Mouse (Mus musculus) frontal cortex, adult (tissue): ENCODE measurements around the gene Tbc1d10a.
A peak's percentile ranks its signal among the peaks of the same experiment; 100 is the strongest.

Source experiments
- ATAC-seq: cut with Nextera tagmentation; 2 replicates; pipeline ENCODE4 v1.9.2; 2017; ENCODE audit warnings: mild to moderate bottlenecking, moderate library complexity, mixed read lengths; ENCODE audit not compliant: low TSS enrichment

The Tbc1d10a gene

DNA sequence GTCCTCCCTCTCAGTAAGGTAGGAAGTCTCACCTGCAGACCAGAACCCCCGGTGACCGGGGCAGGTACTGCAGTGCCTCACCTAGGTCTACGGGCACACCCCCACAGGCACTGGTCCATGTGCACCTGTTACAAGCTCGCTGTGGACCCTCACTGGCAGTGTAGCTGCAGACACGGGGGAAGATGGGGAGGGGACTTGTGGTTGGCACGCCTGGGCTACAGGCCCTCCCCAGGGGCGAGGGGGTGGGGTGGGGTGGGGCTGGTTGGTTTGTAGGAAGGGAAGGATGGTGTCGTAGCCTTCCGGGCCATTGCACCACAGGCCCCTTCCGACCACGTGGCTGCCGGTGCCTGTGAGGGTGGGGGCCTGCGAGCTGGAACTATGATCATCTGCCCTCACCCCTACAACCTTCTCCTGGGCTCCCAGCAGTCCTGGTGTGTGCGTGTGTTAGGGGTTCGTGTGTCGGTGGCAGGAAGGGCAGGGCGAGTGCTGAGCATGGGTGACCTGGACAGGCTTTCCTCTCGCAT, 50.9 kb downstream of the Tbc1d10a start:
- no peak for ATAC-seq

DNA sequence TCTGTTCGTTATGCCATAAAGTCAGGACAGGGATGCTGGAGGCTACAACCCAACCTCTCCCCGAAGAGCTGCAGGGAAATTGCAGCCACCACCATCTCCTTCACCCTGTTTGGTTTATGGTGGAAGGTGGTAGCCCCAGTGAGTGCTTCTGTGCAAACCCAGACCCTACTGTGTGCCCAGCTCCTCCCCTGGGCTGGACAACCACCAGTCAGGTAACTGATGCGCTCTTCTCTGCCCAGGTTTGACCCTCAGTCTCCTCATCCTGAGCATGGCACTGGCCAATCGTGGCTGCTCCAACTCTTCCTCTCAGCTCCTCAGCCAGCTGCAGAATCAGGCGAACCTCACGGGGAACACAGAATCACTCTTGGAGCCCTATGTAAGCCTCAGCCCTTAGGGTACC, 51.6 kb downstream of the Tbc1d10a start:
- no peak for ATAC-seq

DNA sequence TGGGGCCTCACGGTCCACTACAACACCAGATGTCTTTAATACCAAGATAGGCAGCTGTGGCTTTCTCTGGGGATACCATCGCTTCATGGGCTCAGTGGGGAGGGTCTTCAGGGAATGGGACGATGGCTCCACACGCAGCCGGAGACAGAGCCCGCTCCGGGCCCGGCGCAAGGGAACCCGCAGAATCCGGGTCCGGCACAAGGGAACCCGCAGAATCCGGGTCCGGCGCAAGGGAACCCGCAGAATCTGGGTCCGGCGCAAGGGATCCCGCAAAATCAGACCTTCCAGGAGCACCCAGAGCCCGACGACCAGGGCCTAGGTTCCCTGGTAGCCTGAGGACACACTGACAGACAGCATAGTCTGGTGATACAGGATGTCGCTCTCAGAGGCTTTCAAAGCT, 53.1 kb downstream of the Tbc1d10a start:
- ATAC-seq = no peak

DNA sequence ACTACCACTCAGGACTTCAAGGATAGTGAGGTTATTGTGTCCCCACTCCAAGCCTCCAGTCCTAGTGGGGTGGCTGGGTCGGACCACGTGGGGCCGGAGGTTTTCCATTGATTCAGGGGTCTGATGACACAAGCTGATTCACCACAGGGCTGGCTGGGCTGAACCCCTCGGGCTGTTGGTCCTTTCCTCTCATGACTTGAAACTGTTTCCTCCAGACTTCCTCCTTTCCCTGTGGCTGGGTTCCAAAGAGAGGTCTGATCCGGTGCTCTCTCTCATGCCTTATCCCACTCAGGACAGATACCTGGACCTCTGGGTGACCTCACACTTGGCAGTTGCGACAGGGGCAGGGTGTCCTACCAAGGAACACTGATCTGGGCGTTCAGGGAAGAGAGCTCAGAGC, 53.6 kb downstream of the Tbc1d10a start:
- no peak for ATAC-seq

DNA sequence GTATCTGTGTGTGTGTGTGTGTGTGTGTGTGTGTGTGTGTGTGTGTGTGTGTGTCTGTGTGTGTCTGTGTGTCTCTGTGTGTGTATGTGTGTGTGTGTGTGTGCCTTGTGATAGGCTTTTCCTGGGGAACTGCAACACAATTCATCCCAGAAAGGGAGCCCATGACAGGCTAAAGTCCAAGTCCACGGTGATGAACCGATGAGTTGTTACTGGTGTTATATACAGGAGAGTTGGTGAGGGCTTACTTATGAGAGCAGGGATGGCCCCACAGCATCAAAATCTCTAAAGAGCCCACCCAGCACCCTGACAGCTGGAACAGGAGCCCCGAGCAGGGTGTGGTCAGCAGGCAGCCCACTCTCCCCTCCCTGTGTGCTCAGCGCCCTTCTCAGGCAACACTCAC, 54.6 kb downstream of the Tbc1d10a start:
- ATAC-seq = no peak

DNA sequence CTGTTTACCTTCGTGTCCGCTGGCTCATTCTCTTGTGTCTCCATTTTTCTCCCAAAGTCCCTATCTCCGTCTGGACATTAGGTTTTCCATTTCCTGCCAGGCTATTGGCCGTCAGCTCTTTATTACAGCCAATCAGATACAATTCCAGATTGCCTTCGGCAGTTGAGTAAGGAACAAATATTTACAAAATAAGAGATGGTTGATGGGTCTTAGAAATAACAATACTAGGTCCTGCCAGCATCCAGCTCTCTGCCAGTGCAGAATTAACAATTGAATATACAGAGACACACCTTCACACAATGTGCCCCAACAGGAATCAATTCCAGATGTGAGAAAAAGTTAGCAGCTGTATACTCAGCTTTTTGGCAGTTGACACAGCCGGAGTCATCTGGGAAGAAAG, 59.5 kb downstream of the Tbc1d10a start:
- ATAC-seq = no peak

DNA sequence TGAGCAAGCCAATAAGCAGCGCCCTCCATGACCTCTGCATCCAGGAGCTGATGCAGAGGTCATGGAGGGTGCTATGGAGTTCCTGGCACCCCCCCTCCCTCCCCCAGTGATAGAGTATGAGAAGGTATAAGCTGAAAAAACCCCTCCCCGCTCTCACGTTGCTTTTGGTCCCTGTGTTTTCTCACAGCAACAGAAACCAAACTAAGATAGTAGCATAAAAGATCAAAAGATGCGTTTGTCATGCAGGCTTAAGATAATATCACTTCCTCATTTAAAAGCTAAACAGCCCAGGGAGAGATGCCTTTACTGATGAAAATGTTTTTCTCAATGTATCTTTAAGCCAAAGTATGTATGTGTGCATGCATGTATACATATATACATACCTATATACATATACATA, 60.0 kb downstream of the Tbc1d10a start:
- ATAC-seq = no peak

DNA sequence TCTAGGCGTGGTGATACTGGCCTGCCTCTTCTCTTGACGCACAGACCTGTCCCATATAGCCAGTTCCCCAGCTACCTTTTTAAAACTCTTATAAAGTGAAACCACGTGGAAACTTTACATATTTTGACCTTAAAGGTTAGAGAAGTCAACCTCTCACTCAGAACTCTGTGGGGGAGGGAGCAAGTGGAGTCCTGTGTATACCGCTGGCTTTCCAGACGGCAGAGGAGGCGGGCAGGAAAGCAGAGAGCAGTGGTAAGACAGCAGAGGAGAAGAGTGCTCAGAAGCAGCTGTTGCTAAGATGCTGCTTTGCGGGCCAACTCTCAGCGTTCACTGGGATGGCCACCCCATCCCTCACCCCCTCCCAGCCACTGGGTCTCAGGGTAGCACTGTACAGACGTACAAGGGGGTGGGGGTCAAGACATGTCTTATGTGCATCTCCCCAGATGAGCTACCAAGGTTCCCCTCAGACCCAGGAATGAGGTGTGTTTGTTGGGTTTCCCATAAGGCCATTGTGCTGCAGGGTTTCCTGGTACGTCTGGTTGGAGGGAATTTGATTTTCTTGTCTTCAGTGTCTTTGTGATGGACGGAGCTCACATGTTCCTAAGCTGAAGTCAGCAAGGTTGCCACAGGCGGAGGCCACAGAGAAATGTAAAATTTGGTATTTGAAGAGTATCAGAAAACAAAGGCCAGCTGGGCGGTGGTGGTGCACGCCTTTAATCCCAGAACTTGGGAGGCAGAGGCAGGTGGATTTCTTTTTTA, 60.8 kb downstream of the Tbc1d10a start:
- no peak for ATAC-seq

DNA sequence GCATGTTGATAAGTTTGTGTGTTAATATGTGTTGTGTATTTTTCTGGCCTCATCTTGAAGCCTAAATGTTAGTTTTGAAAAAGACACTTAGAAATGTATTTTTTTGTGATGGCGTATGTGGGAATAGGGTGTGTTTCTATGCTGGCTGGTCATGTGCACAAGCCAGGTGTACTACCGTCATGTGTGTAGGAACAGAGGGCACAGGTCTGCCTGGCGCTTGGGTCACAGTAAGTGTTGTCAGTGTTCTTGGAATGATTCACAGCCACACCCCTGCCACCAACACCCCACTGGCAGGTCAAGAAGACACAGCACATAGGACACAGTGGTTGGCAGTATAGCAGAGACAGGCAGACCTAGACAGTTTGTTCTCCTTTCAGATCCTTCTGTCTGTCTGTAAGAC, 62.6 kb downstream of the Tbc1d10a start:
- ATAC-seq = no peak

DNA sequence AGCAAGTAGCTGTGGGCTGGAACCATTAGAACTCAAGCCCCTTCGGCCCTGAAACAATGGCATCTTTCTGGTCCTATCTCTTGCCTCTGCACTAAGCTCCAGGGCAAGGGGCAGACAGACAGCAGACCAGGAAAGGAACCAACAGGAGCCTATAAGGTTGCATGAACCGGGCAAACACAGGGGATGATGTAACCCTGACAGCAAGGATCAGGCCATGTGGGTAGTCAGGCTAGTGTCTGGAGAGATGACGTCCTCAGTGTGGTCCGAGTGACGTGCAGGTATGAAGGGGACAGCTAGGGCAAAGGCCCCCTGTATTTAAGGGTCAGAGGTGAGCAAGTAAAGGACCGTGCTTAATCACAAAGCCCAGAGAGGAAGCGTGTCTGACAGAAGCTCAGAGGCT, 63.7 kb downstream of the Tbc1d10a start:
- ATAC-seq = no peak

DNA sequence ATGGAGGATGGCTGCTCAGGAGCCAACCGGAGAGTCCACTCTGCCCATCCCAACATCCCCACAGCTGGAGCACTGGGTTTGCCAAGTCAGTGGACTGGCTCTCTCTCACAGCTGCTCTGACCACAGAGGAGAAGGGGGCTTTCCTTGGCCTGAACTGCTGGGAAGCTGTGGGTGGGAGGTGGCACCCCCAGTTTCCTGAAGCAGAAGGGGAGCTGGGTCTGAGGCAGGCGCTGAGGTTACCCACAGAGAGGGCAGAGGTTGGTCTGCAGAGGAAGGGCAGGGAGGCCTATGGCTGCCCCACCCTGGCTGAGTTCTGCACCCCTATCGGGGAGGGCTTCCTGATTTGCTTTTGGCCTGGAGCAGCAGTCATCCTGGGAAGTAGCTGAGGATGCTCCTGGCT, 64.8 kb downstream of the Tbc1d10a start:
- no peak for ATAC-seq

DNA sequence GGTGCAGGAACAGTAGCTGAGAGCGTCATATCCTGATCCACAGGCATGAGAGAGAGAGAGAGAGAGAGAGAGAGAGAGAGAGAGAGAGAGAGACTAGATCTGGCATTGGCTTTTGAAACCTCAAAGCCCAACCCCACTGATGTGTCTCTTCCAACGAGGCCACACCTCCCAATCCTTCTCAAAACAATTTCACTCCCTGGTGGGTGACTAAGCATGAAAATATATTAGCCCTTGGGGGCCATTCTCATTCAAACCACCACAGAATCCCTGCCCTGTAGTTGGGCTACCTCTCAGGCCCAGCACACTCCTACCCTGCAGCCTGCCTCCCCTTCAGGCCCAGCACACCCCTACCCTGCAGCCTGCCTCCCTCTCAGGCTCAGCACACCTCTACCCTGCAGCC, 66.3 kb downstream of the Tbc1d10a start:
- no peak for ATAC-seq

DNA sequence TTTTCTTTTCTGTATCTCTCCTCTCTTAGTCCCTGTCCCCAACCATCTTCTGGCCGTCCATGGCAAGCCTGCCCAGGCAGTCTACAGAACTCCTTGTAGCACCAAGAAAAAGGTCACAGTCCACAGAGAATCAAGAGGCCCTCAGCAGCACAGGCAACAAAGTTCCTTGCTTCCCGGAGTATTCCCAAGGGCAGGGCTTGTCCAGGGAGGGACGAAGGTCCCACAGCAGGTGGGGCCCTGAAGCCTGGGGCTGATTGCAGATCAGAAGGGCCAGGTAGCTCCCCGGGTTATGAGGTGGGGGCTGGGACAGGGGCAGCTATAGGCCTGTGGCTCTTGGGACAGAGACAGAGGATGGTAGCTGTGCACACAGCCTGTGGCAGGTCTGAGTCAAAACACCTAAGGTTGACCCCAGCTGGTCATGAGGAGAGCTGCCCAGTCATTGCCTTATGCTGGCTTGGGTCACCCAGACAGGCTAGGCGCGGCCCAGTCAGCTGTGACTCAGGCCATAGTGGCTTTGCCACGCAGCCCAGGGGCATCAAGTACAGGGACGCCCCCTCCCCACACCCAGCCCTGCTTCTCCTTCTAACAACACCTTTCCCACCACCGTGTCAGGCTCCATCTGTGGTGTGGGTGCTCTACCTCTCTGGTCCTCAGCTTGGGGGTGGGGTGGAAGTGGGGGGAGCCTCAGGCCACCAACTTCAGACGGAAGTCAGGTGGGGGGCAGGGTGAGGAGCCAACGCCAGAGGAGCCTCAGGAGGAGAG, 70.4 kb downstream of the Tbc1d10a start, which contains the start of gene Lif:
Gene Lif, plus strand, starts transcription at position 712 of the 762 bp plus-strand sequence.
- ATAC-seq = no peak

DNA sequence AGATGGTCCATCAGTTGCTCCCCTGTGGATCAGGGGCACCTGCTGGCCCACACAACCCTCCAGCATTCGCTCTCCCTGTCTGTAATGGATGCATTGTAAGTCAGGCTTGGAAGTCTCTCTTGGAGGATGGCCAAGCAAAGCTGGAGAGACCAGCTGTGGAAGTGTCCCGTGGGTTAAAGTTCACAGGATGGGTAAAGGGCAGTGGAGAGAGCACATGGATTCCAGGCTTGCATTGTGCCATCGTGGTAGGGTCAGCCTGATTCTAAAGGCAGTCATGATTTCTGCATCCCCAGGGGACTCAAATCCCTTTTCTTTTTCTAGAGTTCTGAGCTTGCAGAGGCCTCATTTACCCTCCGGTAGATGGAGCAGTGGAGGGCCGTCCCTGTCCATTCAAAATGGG, 71.2 kb downstream of the Tbc1d10a start:
- ATAC-seq = no peak

DNA sequence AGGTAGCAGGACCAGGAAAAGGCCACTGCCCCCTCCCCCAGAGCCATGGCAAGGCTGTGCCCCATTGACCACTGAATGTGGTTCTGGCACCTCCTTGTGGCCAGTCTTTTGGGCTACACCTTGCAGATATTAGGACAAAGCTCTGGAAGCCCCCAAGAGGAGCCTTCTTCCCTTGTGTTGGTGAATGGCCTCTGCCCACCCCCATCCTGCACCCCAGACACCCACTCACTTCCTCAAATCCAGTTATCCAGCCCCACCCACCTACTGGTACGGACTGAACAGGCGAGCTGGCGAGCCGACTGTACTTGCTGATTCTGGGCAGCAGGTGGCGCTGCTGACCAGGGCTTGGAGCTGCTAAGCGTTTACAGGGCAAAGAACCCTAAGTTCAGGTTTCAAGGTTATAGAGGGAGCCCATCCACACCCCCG, 72.1 kb downstream of the Tbc1d10a start:
- ATAC-seq = peak; percentile 69; the same call in 1 of the 2 replicates

DNA sequence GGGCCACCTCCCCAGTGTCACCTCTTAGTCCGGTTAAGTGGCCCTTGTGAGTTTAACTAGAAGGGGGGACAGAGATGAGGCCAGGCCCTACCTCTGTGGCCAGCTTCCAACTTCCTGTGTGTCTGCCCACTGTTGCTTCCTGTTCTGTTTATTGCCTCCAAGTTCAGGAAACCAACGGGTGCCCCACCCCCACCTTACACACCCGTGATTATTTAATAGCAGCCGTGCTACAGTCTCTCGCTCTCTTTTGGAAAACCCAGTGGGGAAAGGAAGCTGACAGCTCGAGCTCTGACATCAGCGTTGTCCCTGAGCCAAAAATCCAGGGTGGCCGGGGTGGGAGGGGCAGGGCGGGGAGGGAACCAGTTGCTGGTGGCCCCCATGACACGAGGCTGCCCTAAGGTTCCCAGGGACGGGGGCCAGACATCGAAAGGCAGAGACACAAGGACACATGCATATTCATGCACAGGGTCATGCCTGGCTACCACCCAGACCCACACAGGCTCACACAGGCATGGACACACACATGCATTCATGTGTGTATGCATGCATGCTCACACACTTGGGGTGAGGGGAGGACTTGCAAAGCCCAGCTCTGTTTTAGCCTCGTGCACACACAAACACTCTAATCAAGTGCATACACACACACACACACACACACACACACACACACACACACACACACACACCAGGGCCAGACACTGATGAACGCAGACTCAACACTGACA, 74.0 kb downstream of the Tbc1d10a start:
- no peak for ATAC-seq

DNA sequence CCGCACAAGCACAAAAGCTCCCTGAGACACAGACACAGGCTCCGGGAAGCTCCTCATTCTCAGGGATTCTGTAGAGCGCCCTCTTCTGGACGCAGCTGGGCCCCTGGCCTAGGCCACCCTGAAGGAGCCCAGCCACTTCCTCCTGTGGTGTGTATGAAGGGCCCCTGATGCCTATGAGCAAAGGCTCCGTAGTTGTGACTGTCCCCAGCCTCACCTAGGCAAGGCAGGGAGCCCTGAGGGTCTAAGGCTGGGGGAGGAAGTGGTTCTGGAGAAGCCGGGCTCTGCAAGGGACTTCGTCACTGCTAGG, 74.6 kb downstream of the Tbc1d10a start:
- ATAC-seq = no peak; the same call in 1 of the 2 replicates

DNA sequence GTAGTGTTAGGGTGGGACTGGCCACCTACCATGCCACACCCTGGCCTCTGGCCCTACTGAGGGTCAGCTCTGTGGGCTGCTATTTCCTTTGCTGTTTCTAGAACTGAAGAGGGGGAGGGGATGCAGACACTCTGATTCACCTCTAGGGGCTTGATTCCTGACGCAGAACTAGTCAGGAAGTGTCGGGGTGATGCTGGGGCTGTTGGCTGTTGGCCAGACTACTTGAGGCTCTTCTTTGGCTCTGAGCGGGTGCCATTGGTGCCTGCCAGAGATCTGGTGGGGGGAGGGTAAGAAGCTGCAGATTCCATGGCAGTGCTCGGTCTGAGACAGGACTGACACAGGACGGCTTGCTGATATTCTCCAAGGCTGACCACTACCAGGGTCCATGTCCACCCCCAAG, 75.4 kb downstream of the Tbc1d10a start:
- no peak for ATAC-seq

DNA sequence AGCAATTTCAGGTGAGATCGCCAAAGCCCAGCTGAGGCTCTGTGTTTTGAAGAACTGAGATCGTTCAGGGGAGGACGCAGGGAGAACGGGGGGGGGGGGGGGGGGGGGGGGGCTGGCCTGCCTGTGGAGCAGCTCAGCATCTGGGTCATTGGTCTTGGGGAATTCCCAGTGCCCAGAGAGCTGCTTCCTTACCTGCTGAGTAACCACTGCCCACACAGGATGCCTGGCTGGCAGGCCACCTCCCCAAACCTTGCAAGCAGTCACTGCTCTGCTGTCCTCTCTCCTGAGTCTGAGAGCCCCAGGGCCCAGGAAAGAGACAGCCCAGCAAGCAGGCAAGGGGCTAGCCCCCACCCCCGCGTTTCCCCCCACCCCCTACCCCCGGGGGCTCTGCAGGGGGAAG, 76.3 kb downstream of the Tbc1d10a start:
- ATAC-seq = no peak

DNA sequence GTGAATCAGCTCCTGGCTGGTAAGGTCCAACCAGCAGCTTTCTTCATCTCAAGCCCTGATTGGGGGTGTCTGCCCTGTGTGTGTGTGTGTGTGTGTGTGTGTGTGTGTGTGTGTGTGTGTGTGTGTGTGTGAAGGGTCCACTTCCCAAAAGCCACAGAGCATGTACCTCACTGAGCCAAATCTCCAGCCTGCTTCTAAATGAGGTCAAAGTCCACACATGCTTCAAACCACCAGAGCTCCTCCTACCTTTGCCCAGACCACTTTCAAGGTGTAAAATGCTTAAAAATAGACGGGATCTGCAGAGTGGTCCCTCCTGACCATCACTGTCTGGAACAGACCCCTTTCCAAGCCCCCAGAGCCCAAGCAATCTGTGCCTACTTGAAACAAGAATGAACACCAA, 76.7 kb downstream of the Tbc1d10a start:
- no peak for ATAC-seq

DNA sequence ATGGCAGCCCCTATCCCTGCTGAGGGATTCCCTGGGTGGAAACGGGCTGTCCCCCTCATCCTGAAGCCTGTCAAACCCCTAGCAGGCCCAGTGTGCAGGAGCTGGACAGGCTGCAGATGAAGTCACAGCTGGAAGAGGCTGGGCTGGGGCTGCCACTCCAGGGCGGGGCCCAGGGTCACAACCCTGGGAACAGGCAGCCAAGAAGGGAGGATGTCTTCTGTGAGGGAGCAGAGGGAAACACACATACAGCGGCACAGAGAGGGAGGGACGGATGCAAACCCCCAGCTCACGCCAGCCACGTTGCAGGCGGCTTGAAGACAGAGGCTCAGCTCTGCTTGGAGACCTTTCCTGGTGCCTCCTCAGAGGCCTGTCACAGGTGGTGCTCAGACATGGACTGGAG, 77.5 kb downstream of the Tbc1d10a start:
- ATAC-seq = no peak
